Mouse (Mus musculus): ENCODE data around the gene Bicd1. TPM values are rescaled to one million over a fixed set of nuclear protein-coding genes. Genes with fewer than 3 reads are reported as not detected.
"Not testable (repeated sequence)": the region's sequence is repeated elsewhere in the genome, so short reads cannot be mapped to it uniquely, and the experiment has no call there.

The Bicd1 gene
- polyA plus RNA-seq, 1 experiment from 2014 or later: 7.2 TPM

DNA sequence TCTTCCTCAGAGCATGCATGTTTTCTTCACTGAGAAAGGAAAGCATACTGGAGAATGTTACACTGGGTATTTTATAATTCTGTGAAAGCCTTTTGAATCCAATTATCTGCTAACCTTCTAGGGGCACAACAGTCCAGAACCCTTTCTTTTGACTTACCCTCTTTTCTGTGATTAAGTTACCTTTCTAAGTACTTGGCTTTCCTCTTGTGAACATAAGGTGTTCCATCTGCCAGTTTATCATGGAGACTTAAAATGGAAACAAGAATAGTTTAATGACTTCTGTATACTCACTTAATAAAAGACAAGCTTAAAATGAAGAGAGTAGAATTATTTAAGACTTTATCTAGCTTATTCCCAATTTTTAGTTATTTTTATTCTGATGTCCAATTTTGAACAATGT is 16.1 kb downstream of the Bicd1 start:
- no peak for ATAC-seq (ENCODE audit: insufficient number of reproducible peaks, insufficient read depth, low FRiP score, low TSS enrichment, low read depth)
- Histone ChIP-seq H3K27me3 (no peaks in the 10 kb centered on the region), H3K9me3 (no peaks in the 10 kb centered on the region), H3K9ac (replicated peaks) (no peak overlapping the region), H3K4me1 (replicated peaks) (no peaks in the 10 kb centered on the region), H3K4me3 (replicated peaks) (no peak overlapping the region), H3K4me2 (no peak overlapping the region), H3K36me3 (no peaks in the 10 kb centered on the region), H3K27ac (no peak overlapping the region)

DNA sequence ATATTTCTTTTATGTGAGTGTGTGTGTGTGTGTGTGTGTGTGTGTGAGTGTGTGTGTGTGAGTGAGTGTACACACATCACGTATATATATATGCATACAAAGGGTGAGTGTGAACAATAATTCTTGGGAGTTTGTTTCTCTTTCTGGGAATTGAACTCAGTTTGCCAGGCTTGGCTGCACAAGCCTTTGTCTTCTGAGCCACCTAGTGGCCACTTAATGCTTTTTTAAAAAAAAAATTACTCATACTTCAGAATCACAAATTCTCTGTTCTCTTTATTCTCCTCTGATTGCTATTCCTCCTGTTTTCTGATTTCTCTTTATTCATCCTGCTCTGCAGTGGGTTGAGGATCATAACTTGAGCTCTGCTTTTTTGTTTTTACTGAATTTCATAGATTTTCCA is 30.5 kb downstream of the Bicd1 start:
- Histone ChIP-seq H3K27ac (no peak overlapping the region), H3K4me2 (no peak overlapping the region), H3K9me3 (no peaks in the 10 kb centered on the region), H3K9ac (replicated peaks) (no peak overlapping the region), H3K4me3 (replicated peaks) (no peak overlapping the region), H3K4me1 (replicated peaks) (no peaks in the 10 kb centered on the region), H3K27me3 (no peaks in the 10 kb centered on the region), H3K36me3 (no peaks in the 10 kb centered on the region)
- ATAC-seq (ENCODE audit: insufficient number of reproducible peaks, insufficient read depth, low FRiP score, low TSS enrichment, low read depth): no peak
- 94% methylated on average over 1 of the region's 1 CpGs for WGBS

- no peaks in the 10 kb centered on the region for H3K27me3 ChIP-seq
- H3K27ac ChIP-seq: no peak overlapping the region
- ATAC-seq (ENCODE audit: insufficient number of reproducible peaks, insufficient read depth, low FRiP score, low TSS enrichment, low read depth): no peak
- H3K36me3 ChIP-seq: no peaks in the 10 kb centered on the region
- H3K4me2 ChIP-seq: no peak overlapping the region
- H3K4me1 ChIP-seq (replicated peaks): no peaks in the 10 kb centered on the region
- no peak overlapping the region for H3K9ac ChIP-seq (replicated peaks)
- H3K4me3 ChIP-seq (replicated peaks): no peak overlapping the region
- 43% methylated on average over 1 of the region's 1 CpGs for WGBS
- H3K9me3 ChIP-seq: no peaks in the 10 kb centered on the region
Measured at GRCm38 (mm10) chr6:149442884-149443283, 34.2 kb downstream of the Bicd1 start.

GRCm38 (mm10) chr6:149445854-149446253 is 37.2 kb downstream of the Bicd1 start:
- H3K4me3 ChIP-seq (replicated peaks): no peak overlapping the region
- WGBS: 78% methylated on average over 10 of the region's 10 CpGs
- no peak overlapping the region for H3K4me2 ChIP-seq
- H3K4me1 ChIP-seq (replicated peaks): no peaks in the 10 kb centered on the region
- H3K27ac ChIP-seq: no peak overlapping the region
- no peaks in the 10 kb centered on the region for H3K9me3 ChIP-seq
- H3K36me3 ChIP-seq: no peaks in the 10 kb centered on the region
- H3K9ac ChIP-seq (replicated peaks): no peak overlapping the region
- H3K27me3 ChIP-seq: no peaks in the 10 kb centered on the region
- no peak for ATAC-seq (ENCODE audit: insufficient number of reproducible peaks, insufficient read depth, low FRiP score, low TSS enrichment, low read depth)

DNA sequence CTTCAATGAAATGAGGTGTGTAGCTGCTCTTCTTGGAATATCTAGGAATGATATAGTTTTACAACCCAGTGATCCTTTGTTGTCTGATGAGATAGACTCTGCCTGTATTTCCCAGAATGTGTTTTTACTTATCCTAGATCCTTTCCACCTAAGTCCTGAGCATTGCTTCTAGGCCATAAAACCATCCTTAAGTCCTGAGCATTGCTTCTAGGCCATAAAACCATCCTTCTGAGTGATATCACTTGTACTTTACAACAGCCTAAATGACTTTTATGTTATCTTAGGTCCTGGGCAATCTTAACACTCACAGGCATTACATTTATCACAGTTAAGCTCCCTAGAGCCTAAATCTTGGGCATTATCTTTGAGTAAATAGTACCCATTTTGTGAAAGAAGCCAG is 48.6 kb downstream of the Bicd1 start:
- no peak for ATAC-seq (ENCODE audit: insufficient number of reproducible peaks, insufficient read depth, low FRiP score, low TSS enrichment, low read depth)

GRCm38 (mm10) chr6:149460971-149461370 is 52.3 kb downstream of the Bicd1 start:
- Histone ChIP-seq H3K9ac (replicated peaks) (no peak overlapping the region), H3K9me3 (no peaks in the 10 kb centered on the region), H3K4me1 (replicated peaks) (no peaks in the 10 kb centered on the region), H3K27ac (no peak overlapping the region), H3K4me3 (replicated peaks) (no peak overlapping the region), H3K27me3 (no peaks in the 10 kb centered on the region), H3K4me2 (no peak overlapping the region), H3K36me3 (no peaks in the 10 kb centered on the region)
- no peak for ATAC-seq (ENCODE audit: insufficient number of reproducible peaks, insufficient read depth, low FRiP score, low TSS enrichment, low read depth)
- WGBS: 24% methylated on average over 1 of the region's 1 CpGs

More for the DNA sequence above, 48.6 kb downstream of the Bicd1 start:
- Histone ChIP-seq H3K9me3 (no peaks in the 10 kb centered on the region), H3K4me2 (no peak overlapping the region), H3K27me3 (no peaks in the 10 kb centered on the region), H3K4me1 (replicated peaks) (no peaks in the 10 kb centered on the region), H3K36me3 (no peaks in the 10 kb centered on the region), H3K9ac (replicated peaks) (no peak overlapping the region), H3K27ac (no peak overlapping the region), H3K4me3 (replicated peaks) (no peak overlapping the region)

DNA sequence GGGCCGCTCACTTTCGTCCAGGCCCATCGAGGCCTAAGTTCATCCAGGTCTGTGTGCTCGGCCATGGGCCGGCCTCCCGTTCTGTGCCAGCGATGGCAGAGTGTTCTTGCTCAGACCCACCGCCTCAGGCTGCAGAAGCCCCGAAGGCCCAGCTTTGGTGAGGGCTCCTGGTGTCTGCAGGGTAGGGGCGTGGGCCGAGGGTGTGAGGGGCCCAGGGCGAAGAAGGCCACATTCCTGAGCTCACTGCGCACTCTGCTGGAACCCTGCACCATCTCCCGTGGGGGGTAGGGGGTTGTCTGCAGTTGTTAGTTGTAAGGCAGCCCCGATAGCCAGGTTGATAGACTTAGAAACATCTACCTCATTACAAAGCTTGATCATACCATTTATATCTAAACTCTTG is 62.8 kb downstream of the Bicd1 start:
- Histone ChIP-seq H3K27me3 (no peaks in the 10 kb centered on the region), H3K4me3 (replicated peaks) (no peak overlapping the region), H3K4me1 (replicated peaks) (no peaks in the 10 kb centered on the region), H3K9ac (replicated peaks) (no peak overlapping the region), H3K9me3 (no peaks in the 10 kb centered on the region), H3K36me3 (no peaks in the 10 kb centered on the region), H3K4me2 (no peak overlapping the region), H3K27ac (no peak overlapping the region)
- ATAC-seq (ENCODE audit: insufficient number of reproducible peaks, insufficient read depth, low FRiP score, low TSS enrichment, low read depth): no peak
- 75% methylated on average over 15 of the region's 15 CpGs for WGBS

DNA sequence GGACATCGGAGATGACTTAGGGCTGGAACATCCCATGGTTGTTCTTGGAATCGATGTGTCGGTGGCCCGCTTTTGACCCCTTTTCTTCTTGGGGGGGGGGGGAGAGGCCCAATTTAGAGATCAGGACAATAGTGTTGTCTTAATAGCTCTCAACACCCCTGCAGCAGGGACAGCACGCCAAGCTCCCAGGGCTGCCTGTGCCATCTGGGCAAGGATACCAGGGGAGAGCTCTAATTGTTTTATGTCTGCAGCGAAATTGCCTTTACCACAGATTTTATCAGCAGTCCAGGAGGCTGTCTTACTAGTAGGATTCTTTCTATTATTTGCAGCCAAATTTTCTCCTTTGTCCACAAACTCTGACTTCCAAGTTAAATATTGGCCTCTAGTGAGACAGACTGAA is 63.8 kb downstream of the Bicd1 start:
- H3K9me3 ChIP-seq; H3K4me1 ChIP-seq (replicated peaks); H3K36me3 ChIP-seq; H3K4me2 ChIP-seq; H3K27me3 ChIP-seq; H3K4me3 ChIP-seq (replicated peaks); H3K9ac ChIP-seq (replicated peaks); ATAC-seq (ENCODE audit: insufficient number of reproducible peaks, insufficient read depth, low FRiP score, low TSS enrichment, low read depth); H3K27ac ChIP-seq: not testable (repeated sequence)
- WGBS: 78% methylated on average over 3 of the region's 6 CpGs

DNA sequence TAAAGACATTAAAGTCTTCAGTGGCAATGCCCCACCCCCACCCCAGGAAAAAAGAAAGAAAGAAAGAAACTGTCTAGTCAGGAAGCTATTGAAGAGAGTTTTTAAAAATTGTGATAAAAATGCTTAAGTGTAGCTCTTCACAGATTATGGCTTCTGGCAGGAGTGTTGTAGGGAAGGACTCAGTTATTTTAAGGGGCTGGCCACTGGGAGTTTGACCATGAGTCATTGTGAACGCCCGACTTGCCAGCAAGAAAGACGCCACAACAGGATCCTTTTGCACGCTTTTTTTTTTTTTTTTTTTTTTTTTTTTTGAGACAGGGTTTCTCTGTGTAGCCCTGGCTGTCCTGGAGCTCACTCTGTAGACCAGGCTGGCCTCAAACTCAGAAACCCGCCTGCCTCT is 73.2 kb downstream of the Bicd1 start:
- not testable (repeated sequence) for H3K4me1 ChIP-seq (replicated peaks); H3K36me3 ChIP-seq; H3K4me2 ChIP-seq; H3K4me3 ChIP-seq (replicated peaks); H3K27ac ChIP-seq; H3K9me3 ChIP-seq; ATAC-seq (ENCODE audit: insufficient number of reproducible peaks, insufficient read depth, low FRiP score, low TSS enrichment, low read depth); H3K27me3 ChIP-seq; H3K9ac ChIP-seq (replicated peaks)
- WGBS: 93% methylated on average over 5 of the region's 5 CpGs

- Histone ChIP-seq H3K27me3 (no peaks in the 10 kb centered on the region), H3K27ac (no peak overlapping the region), H3K4me1 (replicated peaks) (no peaks in the 10 kb centered on the region), H3K9ac (replicated peaks) (no peak overlapping the region), H3K36me3 (no peaks in the 10 kb centered on the region), H3K9me3 (no peaks in the 10 kb centered on the region), H3K4me3 (replicated peaks) (no peak overlapping the region), H3K4me2 (no peak overlapping the region)
- ATAC-seq (ENCODE audit: insufficient number of reproducible peaks, insufficient read depth, low FRiP score, low TSS enrichment, low read depth): no peak
- 91% methylated on average over 2 of the region's 2 CpGs for WGBS
Measured at GRCm38 (mm10) chr6:149494662-149495061, 86.0 kb downstream of the Bicd1 start.

- ATAC-seq (ENCODE audit: insufficient number of reproducible peaks, insufficient read depth, low FRiP score, low TSS enrichment, low read depth): no peak
Measured at GRCm38 (mm10) chr6:149495925-149496324, 87.2 kb downstream of the Bicd1 start.

GRCm38 (mm10) chr6:149565720-149566498 is 157.2 kb downstream of the Bicd1 start:
- Histone ChIP-seq H3K9me3 (no peaks in the 10 kb centered on the region), H3K9ac (replicated peaks) (peak overlapping the region; percentile 58)

More at GRCm38 (mm10) chr6:149495925-149496324, 87.2 kb downstream of the Bicd1 start:
- Histone ChIP-seq H3K27me3 (no peaks in the 10 kb centered on the region), H3K36me3 (no peaks in the 10 kb centered on the region), H3K9me3 (no peaks in the 10 kb centered on the region), H3K27ac (no peak overlapping the region), H3K9ac (replicated peaks) (no peak overlapping the region), H3K4me2 (no peak overlapping the region), H3K4me3 (replicated peaks) (no peak overlapping the region), H3K4me1 (replicated peaks) (no peaks in the 10 kb centered on the region)

More at GRCm38 (mm10) chr6:149565720-149566498, 157.2 kb downstream of the Bicd1 start:
- H3K4me1 ChIP-seq (replicated peaks): no peaks in the 10 kb centered on the region
- peak; percentile 99 for ATAC-seq (ENCODE audit: insufficient number of reproducible peaks, insufficient read depth, low FRiP score, low TSS enrichment, low read depth)
- peak overlapping the region; percentile 64 for H3K4me3 ChIP-seq (replicated peaks)
- 3% methylated on average over 19 of the region's 19 CpGs for WGBS
- H3K36me3 ChIP-seq: no peaks in the 10 kb centered on the region
- H3K27me3 ChIP-seq: no peaks in the 10 kb centered on the region
- peak overlapping the region; percentile 72 for H3K4me2 ChIP-seq
- no peak overlapping the region for H3K27ac ChIP-seq
